Mouse (Mus musculus) right cerebral cortex, postnatal 36 days (tissue): ENCODE data around the gene Esp6.
"Not testable (repeated sequence)": the region's sequence is repeated elsewhere in the genome, so short reads cannot be mapped to it uniquely, and the experiment has no call there.

Experiments
- DNase-seq, 2 experiments: peaks; one replicate each; pipeline ENCODE4 v3.0.0; 2022; ENCODE audit warnings: low spot score in 2 of 2, mixed read lengths in 1 of 2

Gene Esp6

GRCm38 (mm10) chr17:40561207-40561606 is at the start of gene Esp6:
Gene Esp6, plus strand, starts transcription at chr17:40561507.
- DNase-seq: no peak

- no peak for DNase-seq
Measured at GRCm38 (mm10) chr17:40519818-40520217, 41.5 kb upstream of the Esp6 start, which contains the start of gene Esp8. Gene Esp8, plus strand, starts transcription at chr17:40520022.

- no peak for DNase-seq
Measured at GRCm38 (mm10) chr17:40529813-40530212, 31.5 kb upstream of the Esp6 start.

- no peak for DNase-seq
Measured at GRCm38 (mm10) chr17:40531147-40531546, 30.2 kb upstream of the Esp6 start.

- DNase-seq: not testable (repeated sequence)
Measured at GRCm38 (mm10) chr17:40547005-40547404, 14.3 kb upstream of the Esp6 start.

- no peak for DNase-seq
Measured at GRCm38 (mm10) chr17:40553470-40553869, 7.8 kb upstream of the Esp6 start.

- DNase-seq: not testable (repeated sequence)
Measured at GRCm38 (mm10) chr17:40583906-40584305, 22.6 kb downstream of the Esp6 start.

- no peak for DNase-seq
Measured at GRCm38 (mm10) chr17:40591297-40591696, 30.0 kb downstream of the Esp6 start.

GRCm38 (mm10) chr17:40598294-40598693 is 37.0 kb downstream of the Esp6 start, which contains the start of gene Esp4:
Gene Esp4, plus strand, starts transcription at chr17:40598594.
- DNase-seq: no peak
